Mouse (Mus musculus) stomach, postnatal 0 days (tissue): ENCODE data around the gene Tbc1d13. TPM values are rescaled to one million over a fixed set of nuclear protein-coding genes. Genes with fewer than 3 reads are reported as not detected.
A peak's percentile ranks its signal among the peaks of the same experiment; 100 is the strongest.

Source experiments
- ATAC-seq: fragments of 200-750 bp; cut with Nextera tagmentation; 2 replicates; pipeline ENCODE4 v1.8.0; 2017; ENCODE audit not compliant: low FRiP score, low TSS enrichment
- DNase-seq: peaks from one replicate; pipeline ENCODE4 v3.0.0-alpha.2; 2016; ENCODE audit warnings: low spot score
- H3K27ac ChIP-seq: fragments of 300-500 bp; sonication (generic); replicated peaks from 2 replicates; pipeline ENCODE4 v1.5.1; 2014; ENCODE audit warnings: mild to moderate bottlenecking, control low read depth
- H3K27me3 ChIP-seq: fragments of 300-500 bp; sonication (generic); 2 replicates; pipeline ENCODE4 v1.6.1; 2014; ENCODE audit warnings: low read length; ENCODE audit not compliant: control insufficient read depth, insufficient read depth
- H3K36me3 ChIP-seq: fragments of 300-500 bp; sonication (generic); 2 replicates; pipeline ENCODE4 v1.6.1; 2014; ENCODE audit warnings: low read length, mixed read lengths; ENCODE audit not compliant: control insufficient read depth, insufficient read depth
- H3K4me1 ChIP-seq: fragments of 300-500 bp; sonication (generic); replicated peaks from 2 replicates; pipeline ENCODE4 v1.6.1; 2014; ENCODE audit warnings: antibody characterized with exemption; ENCODE audit not compliant: control insufficient read depth, insufficient read depth
- H3K4me2 ChIP-seq: fragments of 300-500 bp; sonication (generic); replicated peaks from 2 replicates; pipeline ENCODE4 v1.6.1; 2014; ENCODE audit warnings: low read depth, mild to moderate bottlenecking, control low read depth, moderate library complexity
- H3K4me3 ChIP-seq: fragments of 300-500 bp; sonication (generic); 2 replicates; pipeline ENCODE4 v1.5.1; 2014; ENCODE audit warnings: low read depth, low read length, control low read depth
- H3K9ac ChIP-seq: fragments of 300-500 bp; sonication (generic); 2 replicates; pipeline ENCODE4 v1.6.1; 2014; ENCODE audit warnings: mild to moderate bottlenecking, low read length, control low read depth, mixed read lengths
- H3K9me3 ChIP-seq: fragments of 300-500 bp; sonication (generic); 2 replicates; pipeline ENCODE4 v1.6.1; 2016; ENCODE audit warnings: low read length; ENCODE audit not compliant: control insufficient read depth
- CTCF ChIP-seq: IDR thresholded peaks from 2 replicates; pipeline ENCODE4 v1.5.1; 2016; ENCODE audit warnings: antibody characterized with exemption, low read depth, mild to moderate bottlenecking, moderate library complexity
- EP300 ChIP-seq: optimal IDR thresholded peaks from 2 replicates; pipeline ENCODE3; 2016; ENCODE audit warnings: antibody characterized with exemption
- WGBS: fragments of 180-500 bp; shearing (Covaris S2); extraction: QIAGEN DNeasy Blood & Tissue Kit; methylation state at CpG from one replicate; pipeline ENCODE4 v1.1.7; 2014; 5-methylcytosine and 5-hydroxymethylcytosine counted together
- polyA plus RNA-seq: library from polyadenylated mRNA; unstranded; fragments of >200 nt; fragmentation: Nextera tagmentation; extraction: Ambion mirVana; gene quantifications from 2 replicates; pipeline ENCODE4 v1.2.1, GENCODE M21; 2015

Tbc1d13 gene
- polyA plus RNA-seq, 1 experiment from 2014 or later = 3.9 TPM

GRCm38 (mm10) chr2:30200388-30200925, 66.9 kb downstream of the Tbc1d13 start:
- ATAC-seq = peak; percentile 14; the same call in 1 of the 2 replicates
- no peaks in the 10 kb centered on the region for H3K27me3 ChIP-seq
- peak overlapping the region; percentile 81 for H3K27ac ChIP-seq
- 0 out of 2 replicates have a peak, but pooled peaks cover 4% of the 10 kb centered on the region for H3K4me1 ChIP-seq
- H3K4me3 ChIP-seq = no peak overlapping the region
- no peak for DNase-seq
- no peak overlapping the region for H3K4me2 ChIP-seq
- no peak overlapping the region for H3K9ac ChIP-seq
- H3K9me3 ChIP-seq = no peaks in the 10 kb centered on the region
- no peak for TF ChIP-seq CTCF
- TF ChIP-seq EP300 = no peak
- WGBS = 47% methylated on average over 5 of the region's 5 CpGs
- H3K36me3 ChIP-seq = no peaks in the 10 kb centered on the region

Other genes starting within 250 kb of the Tbc1d13 start
- 20.5 and 22.6 TPM in 2 replicates for gene Odf2, start 244.5 kb upstream of the Tbc1d13 start, polyA plus RNA-seq
- 22.7 and 24.1 TPM in 2 replicates for gene Gle1, start 198.3 kb upstream of the Tbc1d13 start, polyA plus RNA-seq
- 44.2 and 48.3 TPM in 2 replicates for gene Sptan1, start 168.2 kb upstream of the Tbc1d13 start, polyA plus RNA-seq
- 10.9 and 13.2 TPM in 2 replicates for gene Wdr34, start 84.9 kb upstream of the Tbc1d13 start, polyA plus RNA-seq
- 202 and 206 TPM in 2 replicates for gene Set, start 76.4 kb upstream of the Tbc1d13 start, polyA plus RNA-seq
- gene Pkn3, start 56.1 kb upstream of the Tbc1d13 start, polyA plus RNA-seq = 3.0 and 3.1 TPM in 2 replicates
- 27.7 and 27.8 TPM in 2 replicates for gene Zdhhc12, start 40.1 kb upstream of the Tbc1d13 start, polyA plus RNA-seq
- gene Zer1, start 9.2 kb upstream of the Tbc1d13 start, polyA plus RNA-seq = 2.9 and 3.1 TPM in 2 replicates
- gene Endog, start 37.7 kb downstream of the Tbc1d13 start, polyA plus RNA-seq = 35.3 and 41.2 TPM in 2 replicates
- 23.9 and 24.0 TPM in 2 replicates for gene Spout1, start 44.7 kb downstream of the Tbc1d13 start, polyA plus RNA-seq
- 81.2 and 89.3 TPM in 2 replicates for gene Kyat1, start 72.1 kb downstream of the Tbc1d13 start, polyA plus RNA-seq
- gene Lrrc8a, start 104.0 kb downstream of the Tbc1d13 start, polyA plus RNA-seq = 30.3 and 31.7 TPM in 2 replicates
- gene Gm28035, start 106.8 kb downstream of the Tbc1d13 start, polyA plus RNA-seq = 0.05 and 0.11 TPM in 2 replicates
- 5.8 and 7.1 TPM in 2 replicates for gene Phyhd1, start 132.5 kb downstream of the Tbc1d13 start, polyA plus RNA-seq
- gene Gm28038, start 147.3 kb downstream of the Tbc1d13 start, polyA plus RNA-seq = not detected in 2 replicates
- 21.1 and 21.9 TPM in 2 replicates for gene Dolk, start 152.6 kb downstream of the Tbc1d13 start, polyA plus RNA-seq
- gene Nup188, start 152.7 kb downstream of the Tbc1d13 start, polyA plus RNA-seq = 8.5 and 9.9 TPM in 2 replicates
- gene Sh3glb2, start 225.6 kb downstream of the Tbc1d13 start, polyA plus RNA-seq = 84.9 and 102 TPM in 2 replicates
- gene Miga2, start 230.5 kb downstream of the Tbc1d13 start, polyA plus RNA-seq = 16.8 and 17.8 TPM in 2 replicates